Mouse (Mus musculus): ENCODE measurements around the gene Srsf1. TPM values are rescaled to one million over a fixed set of nuclear protein-coding genes. Genes with fewer than 3 reads are reported as not detected.

Srsf1 gene
- polyA plus RNA-seq, 1 experiment from 2014 or later, result 308 TPM

- WGBS, result 66% methylated on average over 6 of the region's 6 CpGs
- no peaks in the 10 kb centered on the region for H3K9me3 ChIP-seq
- peaks cover 14% of the 10 kb centered on the region for H3K4me1 ChIP-seq
- no peaks in the 10 kb centered on the region for H3K27me3 ChIP-seq
- H3K4me3 ChIP-seq, result no peak overlapping the region
- H3K4me2 ChIP-seq, result no peak overlapping the region
- H3K27ac ChIP-seq, result no peak overlapping the region
- ATAC-seq (ENCODE audit: borderline replicate concordance, extremely low read depth, low FRiP score, low TSS enrichment), result no peak
- H3K9ac ChIP-seq, result no peak overlapping the region
- H3K36me3 ChIP-seq, result peaks cover 42% of the 10 kb centered on the region
These were observed 36.5 kb downstream of the Srsf1 start for GRCm38 (mm10) chr11:88083699-88084098.

DNA sequence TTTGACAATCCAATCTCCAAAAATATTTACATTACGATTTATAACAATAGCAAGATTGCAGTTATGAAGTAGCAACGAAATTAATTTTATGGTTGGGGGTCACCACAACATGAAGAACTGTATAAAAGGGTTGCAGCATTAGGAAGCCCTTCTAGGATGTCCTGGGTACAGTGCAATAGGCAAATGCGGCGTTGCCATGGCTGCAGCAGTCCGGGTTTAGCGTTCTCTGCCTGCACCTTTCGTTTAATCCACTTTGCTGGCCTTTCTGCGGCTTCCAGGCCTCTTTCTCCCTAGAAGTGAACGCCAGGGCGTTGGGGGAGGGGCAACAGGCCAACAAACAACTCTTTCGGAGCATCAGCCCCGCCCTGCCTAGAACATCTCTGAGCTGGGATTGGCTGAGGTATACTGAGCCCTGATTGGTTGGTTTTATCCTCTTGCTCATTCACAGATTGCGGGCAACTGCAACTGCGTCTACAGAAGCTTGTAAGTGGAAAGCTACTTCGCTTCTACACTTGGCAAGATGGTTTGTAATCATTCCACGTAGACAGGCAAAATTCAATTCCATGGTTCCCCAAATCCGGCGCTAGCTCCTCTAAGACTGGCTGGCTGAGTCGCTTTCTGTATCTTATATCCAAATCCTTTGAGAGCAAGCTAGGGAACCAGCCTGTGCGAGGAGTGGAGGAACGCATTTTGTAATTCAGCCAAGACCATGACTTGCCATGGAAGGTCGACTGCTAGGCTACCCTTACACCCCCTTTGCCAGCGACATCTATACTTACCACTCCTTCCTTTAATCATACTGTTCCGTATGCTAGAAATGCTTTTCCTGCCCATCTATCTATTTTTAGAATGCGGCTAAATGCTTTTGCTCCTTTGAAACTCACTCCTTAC is 39.8 kb downstream of the Srsf1 start:
- Histone ChIP-seq H3K27ac (peak overlapping the region; percentile 54), H3K36me3 (peaks cover 10% of the 10 kb centered on the region), H3K27me3 (no peaks in the 10 kb centered on the region), H3K4me2 (peak overlapping the region; percentile 68), H3K9ac (peak overlapping the region; percentile 24; the same call in 1 of the 2 replicates), H3K9me3 (no peaks in the 10 kb centered on the region), H3K4me3 (peak overlapping the region; percentile 35), H3K4me1 (peaks cover 14% of the 10 kb centered on the region)
- 5% methylated on average over 25 of the region's 25 CpGs for WGBS
- ATAC-seq (ENCODE audit: borderline replicate concordance, extremely low read depth, low FRiP score, low TSS enrichment), result peak; percentile 96

GRCm38 (mm10) chr11:88089150-88089549 is 42.0 kb downstream of the Srsf1 start:
- no peak overlapping the region for H3K9ac ChIP-seq
- no peak for ATAC-seq (ENCODE audit: borderline replicate concordance, extremely low read depth, low FRiP score, low TSS enrichment)
- no peak overlapping the region for H3K27ac ChIP-seq
- H3K27me3 ChIP-seq, result no peaks in the 10 kb centered on the region
- 48% methylated on average over 5 of the region's 5 CpGs for WGBS
- H3K9me3 ChIP-seq, result no peaks in the 10 kb centered on the region
- H3K4me2 ChIP-seq, result no peak overlapping the region
- H3K4me3 ChIP-seq, result no peak overlapping the region
- no peaks in the 10 kb centered on the region; the same call in 1 of the 2 replicates for H3K36me3 ChIP-seq
- peaks cover 14% of the 10 kb centered on the region for H3K4me1 ChIP-seq

GRCm38 (mm10) chr11:88090293-88090692 is 43.1 kb downstream of the Srsf1 start:
- Histone ChIP-seq H3K4me2 (no peak overlapping the region), H3K4me1 (peaks cover 14% of the 10 kb centered on the region), H3K36me3 (no peaks in the 10 kb centered on the region), H3K4me3 (no peak overlapping the region), H3K27me3 (no peaks in the 10 kb centered on the region), H3K9ac (no peak overlapping the region), H3K27ac (no peak overlapping the region), H3K9me3 (no peaks in the 10 kb centered on the region)
- 74% methylated on average over 5 of the region's 5 CpGs for WGBS
- no peak for ATAC-seq (ENCODE audit: borderline replicate concordance, extremely low read depth, low FRiP score, low TSS enrichment)

- no peaks in the 10 kb centered on the region for H3K27me3 ChIP-seq
- H3K4me2 ChIP-seq, result no peak overlapping the region
- no peaks in the 10 kb centered on the region for H3K36me3 ChIP-seq
- no peaks in the 10 kb centered on the region for H3K9me3 ChIP-seq
- peaks cover 10% of the 10 kb centered on the region for H3K4me1 ChIP-seq
- WGBS, result 67% methylated on average over 1 of the region's 1 CpGs
- H3K27ac ChIP-seq, result no peak overlapping the region
- no peak for ATAC-seq (ENCODE audit: borderline replicate concordance, extremely low read depth, low FRiP score, low TSS enrichment)
- H3K9ac ChIP-seq, result no peak overlapping the region
- no peak overlapping the region for H3K4me3 ChIP-seq
These were observed 44.8 kb downstream of the Srsf1 start for GRCm38 (mm10) chr11:88091949-88092348.

DNA sequence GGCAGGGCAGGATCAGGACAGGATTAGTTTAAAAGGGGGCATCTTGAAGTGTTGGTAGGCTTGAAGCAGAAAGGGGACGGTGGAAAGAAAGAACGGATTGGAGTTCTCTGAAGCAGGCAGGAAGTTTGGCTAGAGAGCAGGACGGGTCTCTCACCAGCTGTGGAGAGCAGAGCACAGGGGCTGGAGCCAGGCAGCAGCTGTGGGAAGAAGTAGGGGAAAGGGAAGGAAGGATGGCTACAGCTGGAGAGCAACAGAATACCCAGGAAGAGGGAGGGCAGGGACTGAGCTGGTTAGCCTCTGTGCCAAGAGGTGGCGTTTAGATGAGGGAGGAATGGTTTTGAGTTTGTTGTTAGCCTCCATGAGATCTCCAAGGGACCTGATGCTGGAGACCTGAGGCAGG is 50.0 kb downstream of the Srsf1 start:
- no peak overlapping the region for H3K9ac ChIP-seq
- ATAC-seq (ENCODE audit: borderline replicate concordance, extremely low read depth, low FRiP score, low TSS enrichment), result peak; percentile 31; the same call in 1 of the 2 replicates
- no peaks in the 10 kb centered on the region for H3K27me3 ChIP-seq
- WGBS, result 6% methylated on average over 4 of the region's 4 CpGs
- H3K4me3 ChIP-seq, result no peak overlapping the region
- H3K9me3 ChIP-seq, result no peaks in the 10 kb centered on the region
- H3K4me1 ChIP-seq, result peaks cover 32% of the 10 kb centered on the region
- H3K36me3 ChIP-seq, result no peaks in the 10 kb centered on the region
- peak overlapping the region; percentile 30; the same call in 1 of the 2 replicates for H3K27ac ChIP-seq
- peak overlapping the region; percentile 33; the same call in 1 of the 2 replicates for H3K4me2 ChIP-seq

- WGBS, result 21% methylated on average over 17 of the region's 17 CpGs
- H3K4me1 ChIP-seq, result peaks cover 37% of the 10 kb centered on the region
- H3K9me3 ChIP-seq, result no peaks in the 10 kb centered on the region
- H3K9ac ChIP-seq, result peak within 1 kb of the TSS; percentile 87
- ATAC-seq (ENCODE audit: borderline replicate concordance, extremely low read depth, low FRiP score, low TSS enrichment), result no peak
- no peaks in the 10 kb centered on the region for H3K27me3 ChIP-seq
- peak within 1 kb of the TSS; percentile 90 for H3K27ac ChIP-seq
- H3K4me2 ChIP-seq, result peak within 1 kb of the TSS; percentile 93
- no peaks in the 10 kb centered on the region for H3K36me3 ChIP-seq
- peak within 1 kb of the TSS; percentile 88 for H3K4me3 ChIP-seq
These were observed 51.0 kb downstream of the Srsf1 start, which contains the start of gene Cuedc1 for GRCm38 (mm10) chr11:88098021-88098729. TSS of gene Cuedc1 (plus strand) at chr11:88098058.

- peak; percentile 63 for ATAC-seq (ENCODE audit: borderline replicate concordance, extremely low read depth, low FRiP score, low TSS enrichment)
- Histone ChIP-seq H3K27me3 (no peaks in the 10 kb centered on the region), H3K4me1 (peaks cover 39% of the 10 kb centered on the region), H3K27ac (peak overlapping the region; percentile 90), H3K9me3 (no peaks in the 10 kb centered on the region), H3K4me2 (peak overlapping the region; percentile 93), H3K9ac (peak overlapping the region; percentile 87), H3K36me3 (no peaks in the 10 kb centered on the region), H3K4me3 (peak overlapping the region; percentile 88)
- under 1% methylated on average over 76 of the region's 95 CpGs for WGBS
These were observed 51.8 kb downstream of the Srsf1 start for GRCm38 (mm10) chr11:88098787-88099598.

GRCm38 (mm10) chr11:88099599-88100023 is 52.4 kb downstream of the Srsf1 start:
- Histone ChIP-seq H3K27me3 (no peaks in the 10 kb centered on the region), H3K27ac (peak overlapping the region; percentile 90), H3K9ac (peak overlapping the region; percentile 87), H3K36me3 (no peaks in the 10 kb centered on the region), H3K9me3 (no peaks in the 10 kb centered on the region), H3K4me1 (peaks cover 39% of the 10 kb centered on the region), H3K4me2 (peak overlapping the region; percentile 93), H3K4me3 (peak overlapping the region; percentile 88)
- peak; percentile 71 for ATAC-seq (ENCODE audit: borderline replicate concordance, extremely low read depth, low FRiP score, low TSS enrichment)
- WGBS, result under 1% methylated on average over 38 of the region's 38 CpGs

- 31% methylated on average over 4 of the region's 4 CpGs for WGBS
- H3K9me3 ChIP-seq, result no peaks in the 10 kb centered on the region
- no peak for ATAC-seq (ENCODE audit: borderline replicate concordance, extremely low read depth, low FRiP score, low TSS enrichment)
- H3K4me1 ChIP-seq, result peaks cover 41% of the 10 kb centered on the region
- H3K36me3 ChIP-seq, result no peaks in the 10 kb centered on the region
- H3K27ac ChIP-seq, result 0 out of 2 replicates have a peak overlapping the region, but pooled peaks have one; percentile 24
- H3K4me3 ChIP-seq, result peak overlapping the region; percentile 88
- peak overlapping the region; percentile 87; the same call in 1 of the 2 replicates for H3K9ac ChIP-seq
- no peaks in the 10 kb centered on the region for H3K27me3 ChIP-seq
- peak overlapping the region; percentile 93 for H3K4me2 ChIP-seq
These were observed 53.0 kb downstream of the Srsf1 start for GRCm38 (mm10) chr11:88100170-88100569.

All from lung, embryonic 15.5 days (tissue).